Mouse (Mus musculus): ENCODE measurements around the gene Rnf111.
"Not testable (repeated sequence)": the region's sequence is repeated elsewhere in the genome, so short reads cannot be mapped to it uniquely, and the experiment has no call there.

Rnf111 gene

DNA sequence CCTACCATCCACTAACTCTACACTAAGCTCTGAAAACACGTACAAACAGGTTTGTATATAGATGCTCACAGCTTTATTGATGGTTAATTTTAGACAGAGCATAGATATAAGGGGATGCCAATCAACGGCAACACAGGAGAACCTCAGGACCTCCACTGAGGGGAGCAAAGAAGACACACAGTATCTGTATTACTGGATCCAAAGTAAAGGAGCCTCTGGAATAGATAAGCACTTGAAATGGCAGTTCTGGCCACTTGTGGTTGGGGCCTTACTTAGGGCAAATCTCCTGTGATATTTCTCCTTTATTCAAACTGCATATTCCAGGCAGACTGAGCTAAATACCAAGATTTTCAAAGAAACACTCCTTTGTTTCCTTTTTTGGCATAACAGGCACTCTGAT, 10.5 kb downstream of the Rnf111 start:
- no peak for DNase-seq

DNA sequence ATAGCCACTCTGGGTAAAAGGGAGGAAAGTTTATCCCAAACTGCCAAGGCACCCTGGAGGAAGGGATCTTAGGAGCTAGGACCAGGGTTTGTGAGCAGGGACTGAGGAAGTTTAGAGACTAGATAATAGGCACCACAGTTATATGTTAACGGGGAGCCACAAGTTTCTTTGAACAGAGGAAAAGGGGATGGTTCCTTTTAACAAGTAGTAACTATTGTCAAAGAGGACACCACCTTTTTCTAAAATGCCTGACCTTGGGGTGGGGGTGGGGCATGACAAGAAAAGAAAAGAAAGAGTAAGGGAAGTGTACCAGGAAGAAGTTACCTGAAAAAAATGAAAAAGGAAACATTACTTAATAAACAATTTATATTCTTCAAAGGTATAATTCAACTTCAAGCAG, 12.3 kb downstream of the Rnf111 start:
- no peak for DNase-seq

DNA sequence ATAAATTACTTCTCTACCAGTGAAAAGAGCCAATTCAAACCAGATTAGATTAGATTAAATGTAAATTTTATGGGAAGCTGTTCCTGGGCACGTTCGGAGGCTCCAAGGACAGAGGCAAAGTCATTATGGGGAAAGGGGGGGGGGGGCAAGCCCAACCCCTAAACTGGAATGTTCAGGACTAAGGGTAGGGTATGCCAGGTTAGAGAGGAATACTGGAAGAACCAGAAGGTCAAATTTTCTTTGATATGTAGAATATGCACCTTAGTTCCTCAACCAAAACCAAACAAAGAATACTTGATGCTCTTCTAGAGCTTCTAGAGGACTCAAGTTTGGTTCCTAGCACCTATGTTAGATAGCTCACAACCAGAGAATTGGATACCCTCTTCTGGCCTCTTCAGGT, 16.1 kb downstream of the Rnf111 start:
- no peak for DNase-seq

DNA sequence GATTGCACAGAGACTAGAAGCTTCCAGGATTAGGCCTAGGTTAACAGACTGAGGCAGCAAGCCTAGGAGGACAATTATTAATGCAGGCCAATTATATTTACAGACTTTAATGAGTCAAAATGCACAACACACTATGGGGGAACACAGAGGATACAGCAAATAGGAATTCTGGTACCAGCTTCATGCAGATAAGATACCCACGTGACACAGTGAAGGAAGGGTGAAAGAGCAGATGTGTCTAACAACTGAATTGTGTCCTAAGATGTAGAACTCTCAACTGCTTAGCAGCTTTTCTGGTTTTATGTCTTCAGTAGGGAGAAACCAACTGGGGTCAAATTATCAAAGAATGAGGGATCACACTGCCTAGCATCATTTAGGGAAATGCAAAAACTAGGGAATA, 17.7 kb downstream of the Rnf111 start:
- no peak for DNase-seq

DNA sequence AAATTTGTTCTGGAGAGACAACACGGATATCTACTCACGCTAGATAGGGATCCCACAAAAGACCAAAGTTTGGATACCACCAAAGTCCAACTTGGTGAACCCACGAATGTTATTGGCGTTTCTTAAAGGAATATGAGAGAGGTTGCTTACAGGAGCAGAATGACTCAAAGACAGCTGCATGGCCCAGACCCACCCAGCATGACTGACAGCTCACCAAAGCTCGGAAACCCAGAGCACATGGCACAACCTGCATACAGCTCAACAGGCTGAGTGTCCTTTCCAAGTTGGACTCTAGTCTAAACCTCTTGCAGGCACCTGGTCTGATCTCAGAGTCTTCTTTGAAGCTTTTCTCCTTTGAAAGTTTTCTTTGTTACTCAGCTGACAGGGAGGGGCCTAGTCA, 20.0 kb downstream of the Rnf111 start:
- no peak for DNase-seq

DNA sequence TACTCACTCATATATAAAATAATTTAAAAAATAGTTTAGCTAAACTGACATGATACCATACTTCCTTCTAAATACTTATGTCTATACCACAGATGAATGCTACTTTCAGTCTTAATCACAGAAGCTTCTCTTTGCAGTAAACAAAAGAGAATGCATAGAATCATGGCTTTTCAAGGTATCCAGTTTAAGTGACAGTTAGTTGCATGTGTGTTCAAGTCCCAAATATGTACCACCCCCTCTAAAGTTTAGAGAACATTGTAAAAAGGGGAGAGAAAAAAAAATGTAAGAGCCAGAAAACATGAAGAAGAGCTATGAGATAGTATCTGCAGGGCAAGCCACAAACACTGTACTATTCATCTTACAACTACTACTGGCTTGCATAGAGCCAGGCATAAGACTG, 21.7 kb downstream of the Rnf111 start:
- DNase-seq, result no peak

DNA sequence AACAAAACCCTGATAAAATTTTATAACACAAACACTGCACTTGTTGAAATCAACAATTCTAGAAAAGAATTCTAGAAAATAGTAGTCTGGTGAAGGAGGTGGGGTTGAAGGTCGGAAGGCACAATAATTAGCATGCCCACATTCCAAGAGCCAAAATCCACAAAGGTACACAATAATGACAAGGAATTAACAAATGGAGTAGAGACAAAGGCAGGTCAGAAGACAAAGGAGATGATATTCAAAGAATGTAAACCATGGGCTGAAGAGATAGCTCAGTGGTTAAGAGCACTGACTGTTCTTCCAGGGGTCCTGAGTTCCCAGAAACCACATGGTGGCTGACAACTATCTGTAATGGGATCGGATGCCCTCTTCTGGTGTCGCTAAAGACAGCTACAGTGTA, 26.3 kb downstream of the Rnf111 start:
- DNase-seq, result no peak

DNA sequence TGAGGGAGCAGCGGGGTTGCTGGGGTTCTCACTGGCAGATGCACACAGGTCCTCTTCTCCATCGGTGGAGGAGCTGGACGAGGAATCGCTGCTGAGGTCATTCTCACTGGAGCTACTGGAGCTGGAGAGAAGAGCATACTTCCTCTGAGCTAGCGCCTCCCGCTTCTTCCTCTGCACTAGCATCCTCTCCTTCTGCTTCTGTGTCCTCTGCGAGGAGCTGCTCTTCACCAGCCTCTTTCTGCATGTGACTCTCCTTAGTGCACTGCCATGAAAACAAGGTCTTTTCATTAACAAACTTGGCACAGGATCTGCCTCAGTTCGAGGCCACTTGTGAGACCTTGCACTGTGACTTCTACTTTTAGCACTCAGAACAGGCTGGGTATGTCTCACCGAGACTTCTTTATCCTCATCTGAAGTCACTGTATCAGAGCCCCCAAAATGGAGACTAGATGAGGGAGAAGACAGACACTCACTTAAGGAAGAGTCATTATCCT, 27.7 kb downstream of the Rnf111 start:
- no peak for DNase-seq

DNA sequence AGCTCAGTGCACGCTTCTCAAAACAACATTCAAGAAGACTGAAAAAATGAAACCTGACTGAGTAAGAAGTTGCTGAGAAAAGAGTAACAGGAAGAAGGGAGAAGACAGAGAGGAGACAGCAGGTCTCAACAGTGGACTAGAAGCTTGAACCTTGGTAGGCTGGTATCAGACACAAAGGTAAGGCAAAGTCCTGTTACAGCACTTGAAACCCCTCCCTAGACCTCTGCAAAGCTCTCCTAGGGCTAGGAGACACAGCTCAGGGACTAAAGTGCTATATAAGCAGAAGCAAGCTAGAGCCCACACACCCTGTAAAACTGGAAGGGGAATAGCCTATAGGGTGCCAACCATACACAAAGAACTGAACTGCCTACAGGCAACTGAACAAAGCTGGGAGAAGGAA, 30.1 kb downstream of the Rnf111 start:
- no peak for DNase-seq

DNA sequence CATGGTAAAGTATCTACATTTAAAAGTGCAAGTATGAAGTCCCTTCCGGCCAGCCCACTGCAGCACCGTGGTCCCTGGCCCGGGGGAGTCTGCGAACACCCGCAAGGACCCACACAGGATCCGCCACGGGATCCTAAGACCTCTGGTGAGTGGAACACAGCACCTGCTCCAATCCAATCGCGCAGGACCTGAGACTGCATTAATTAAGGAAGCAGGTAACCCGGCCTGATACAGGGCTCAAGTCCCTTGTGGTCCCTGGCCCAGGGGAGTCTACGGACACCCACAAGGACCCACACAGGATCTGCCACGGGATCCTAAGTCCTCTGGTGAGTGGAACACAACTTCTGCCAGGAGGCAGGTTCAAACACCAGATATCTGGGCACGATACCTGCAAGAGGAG, 40.4 kb downstream of the Rnf111 start:
- DNase-seq, result not testable (repeated sequence)

DNA sequence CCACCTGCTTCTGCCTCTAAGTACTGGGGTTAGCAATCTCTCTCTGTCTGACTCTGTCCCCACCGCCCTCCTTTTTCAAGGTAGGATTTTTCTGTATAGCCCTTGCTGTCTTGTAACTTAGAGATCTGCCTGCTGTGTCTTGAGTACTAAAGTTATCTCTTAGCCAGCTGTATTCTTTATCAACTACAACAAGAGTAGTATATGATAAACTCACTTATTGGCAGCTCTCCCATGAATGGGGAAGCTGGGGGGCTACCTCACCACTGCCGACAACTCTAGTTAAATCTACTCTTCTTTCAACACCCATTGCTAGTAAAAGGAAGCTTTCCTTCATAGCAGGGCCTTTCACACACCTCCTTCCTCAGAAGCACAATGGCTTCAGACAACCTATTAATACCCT, 51.2 kb downstream of the Rnf111 start:
- DNase-seq, result no peak

DNA sequence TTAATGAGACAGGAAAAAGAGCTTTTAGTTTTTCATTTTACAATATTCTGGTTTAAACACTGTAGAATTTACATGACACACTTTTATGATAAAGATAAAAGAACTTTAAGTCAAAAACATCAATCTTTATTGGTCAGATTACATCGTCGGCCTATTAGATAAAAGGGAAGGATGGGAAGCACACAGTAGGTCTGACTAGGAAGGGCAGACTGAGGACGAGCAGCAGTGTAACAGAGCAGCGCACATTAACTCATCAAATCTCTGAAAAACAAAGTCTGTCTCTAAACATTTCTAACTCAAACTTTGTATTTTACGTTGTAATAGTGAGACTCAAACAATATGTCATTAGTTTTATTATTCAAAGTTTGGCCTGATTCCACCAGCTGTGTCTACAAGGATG, 54.5 kb downstream of the Rnf111 start:
- no peak for DNase-seq

DNA sequence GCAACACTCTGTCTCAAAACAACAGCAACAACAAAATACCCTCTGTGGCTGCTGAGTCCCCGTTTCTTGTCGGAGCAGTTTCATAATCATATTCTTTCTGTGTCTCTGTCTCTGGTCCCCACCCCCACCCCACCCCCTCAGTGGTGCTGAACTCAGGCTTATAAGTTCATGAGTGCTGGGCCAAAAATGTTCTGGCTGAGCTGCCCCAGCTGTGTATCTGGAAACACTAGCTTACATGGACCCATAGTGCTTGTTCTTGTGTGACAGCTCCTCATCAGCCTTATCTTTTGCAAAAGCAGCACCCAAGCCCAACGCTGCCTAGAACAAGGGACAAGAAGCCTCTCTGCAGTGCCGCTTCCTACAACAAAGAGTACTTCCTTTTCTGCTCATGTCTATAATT, 63.6 kb downstream of the Rnf111 start:
- DNase-seq, result no peak

DNA sequence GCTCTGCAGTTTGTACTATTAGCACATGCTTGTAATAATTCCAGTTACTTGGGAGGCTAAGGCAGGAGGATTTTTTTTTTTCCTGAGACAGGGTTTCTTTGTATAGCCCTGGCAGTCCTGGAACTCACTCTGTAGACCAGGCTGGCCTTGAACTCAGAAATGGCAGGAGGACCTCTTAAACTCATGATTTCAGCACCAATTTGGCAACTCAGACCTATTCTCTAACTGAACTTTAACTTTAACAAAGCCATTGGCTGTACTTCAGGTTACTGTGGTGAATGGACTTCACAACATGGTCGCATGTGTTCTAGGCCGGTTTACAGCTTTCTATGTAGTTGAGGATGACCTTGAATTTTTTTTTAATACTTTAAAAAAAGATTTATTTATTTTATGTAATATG, 80.9 kb downstream of the Rnf111 start:
- no peak for DNase-seq

DNA sequence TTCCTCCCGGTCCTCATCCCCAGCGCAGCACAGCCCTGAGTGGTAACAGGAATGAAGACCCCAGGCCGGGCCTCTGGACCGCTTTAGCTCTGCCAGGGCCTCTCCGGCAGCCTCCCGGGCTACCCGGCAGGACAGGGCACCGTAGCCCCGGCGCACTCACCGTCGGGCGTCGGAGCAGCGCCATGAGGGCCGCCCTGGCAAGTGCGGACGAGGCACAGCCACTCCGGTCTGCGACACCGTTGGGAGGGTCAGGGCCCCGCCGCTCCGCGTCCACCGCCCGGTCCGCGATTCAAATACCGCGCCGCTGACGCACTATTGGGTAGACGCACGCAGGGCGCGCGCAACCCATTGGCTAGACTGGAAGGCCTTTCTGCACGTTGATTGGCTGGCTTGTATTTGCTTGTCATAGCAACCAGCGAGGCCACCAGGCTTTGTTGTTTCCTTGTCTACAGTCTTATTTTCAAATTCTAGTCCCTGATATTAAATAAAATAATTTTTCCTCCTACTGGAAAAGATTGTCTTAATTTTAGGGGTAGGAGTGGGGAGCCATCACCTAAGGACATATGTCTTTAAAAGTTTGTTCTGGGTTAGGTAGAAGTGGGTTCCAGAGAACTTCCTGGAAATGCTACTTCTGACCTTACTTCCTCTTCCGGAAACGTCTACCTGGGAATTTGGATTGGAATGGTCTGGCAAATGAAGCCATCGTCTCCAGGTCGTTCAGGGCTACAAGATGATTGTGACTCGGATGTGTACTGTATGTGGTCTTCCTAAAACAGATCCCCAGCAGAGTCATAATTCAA, 82.1 kb downstream of the Rnf111 start, which contains the start of gene Ccnb2:
Ccnb2 (minus strand) TSS at position 291 of the 800 bp plus-strand sequence.
- DNase-seq, result peak; percentile 87 to 90

DNA sequence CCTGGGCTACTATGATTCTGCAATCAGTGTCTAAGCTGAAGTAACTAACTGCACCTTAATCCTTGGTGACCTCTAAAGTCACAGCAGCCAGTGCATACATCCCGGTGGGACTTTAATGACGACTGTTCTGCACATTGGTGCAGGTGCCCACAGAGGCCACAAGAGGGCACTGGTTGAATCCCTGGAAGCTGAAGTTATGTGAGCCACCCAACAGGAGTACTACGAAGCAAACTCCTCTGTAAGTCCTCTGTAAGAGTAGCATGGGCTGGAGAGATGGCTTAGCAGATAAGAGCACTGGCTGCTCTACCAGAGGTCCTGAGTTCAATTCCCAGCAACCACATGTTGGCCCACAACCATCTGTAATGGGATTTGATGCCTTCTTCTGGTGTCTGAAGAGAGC, 87.1 kb downstream of the Rnf111 start:
- no peak for DNase-seq

DNA sequence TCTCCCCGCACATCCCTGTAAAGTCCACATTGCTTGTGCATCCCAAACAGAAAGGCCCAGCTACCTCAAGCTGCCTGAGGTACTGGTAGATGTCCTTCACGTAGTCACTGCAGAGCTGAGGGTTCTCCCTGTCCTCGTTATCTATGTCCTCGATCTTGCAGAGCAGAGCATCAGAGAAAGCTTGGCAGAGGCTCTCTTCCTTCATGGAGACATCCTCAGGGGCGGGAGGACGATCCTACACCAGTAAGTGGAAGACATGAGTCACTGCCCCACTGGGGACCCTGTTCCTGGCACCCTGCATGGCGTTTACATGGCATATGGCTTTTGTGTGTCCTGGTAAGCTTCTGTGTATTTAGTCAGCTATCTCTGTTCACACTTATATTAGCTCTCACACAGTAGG, 90.5 kb downstream of the Rnf111 start:
- no peak for DNase-seq

DNA sequence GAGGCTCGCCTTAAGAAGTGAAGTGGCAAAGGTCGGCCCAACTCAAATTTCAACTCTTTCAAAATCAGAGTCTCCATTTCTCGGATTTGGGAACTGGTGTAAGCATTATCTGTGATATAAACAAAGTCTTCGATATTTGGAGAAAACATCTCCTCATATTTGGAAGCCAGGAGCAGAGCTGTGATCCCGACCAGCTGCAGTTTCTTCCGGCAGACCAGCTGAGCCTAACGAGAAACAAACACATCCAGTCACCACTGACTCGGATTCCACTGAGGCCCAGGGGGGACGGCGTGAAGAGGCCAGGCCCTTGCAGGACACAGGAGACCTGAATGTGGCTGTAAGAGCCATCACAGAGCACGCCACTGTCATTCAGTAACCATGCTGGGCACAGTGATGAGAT, 92.9 kb downstream of the Rnf111 start:
- DNase-seq, result no peak

DNA sequence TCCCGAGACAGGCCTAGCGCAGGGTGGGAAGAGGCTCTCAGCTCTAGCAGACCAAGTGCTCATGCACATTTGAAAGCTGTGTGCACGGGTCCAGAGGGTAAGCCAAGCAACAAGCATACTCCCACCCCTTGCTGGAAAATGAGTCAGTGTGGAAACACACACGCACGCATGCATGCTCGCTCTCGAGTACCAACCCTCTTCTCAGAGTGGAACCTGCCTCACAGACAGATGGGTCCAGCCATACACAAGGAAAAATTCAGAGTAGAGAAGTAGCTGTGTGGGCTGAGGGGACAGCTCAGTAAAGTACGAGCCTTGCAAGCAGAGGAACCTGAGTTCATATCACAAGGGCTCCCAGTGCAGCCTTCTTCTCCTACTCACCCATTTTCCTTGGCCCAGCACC, 93.8 kb downstream of the Rnf111 start:
- no peak for DNase-seq

DNA sequence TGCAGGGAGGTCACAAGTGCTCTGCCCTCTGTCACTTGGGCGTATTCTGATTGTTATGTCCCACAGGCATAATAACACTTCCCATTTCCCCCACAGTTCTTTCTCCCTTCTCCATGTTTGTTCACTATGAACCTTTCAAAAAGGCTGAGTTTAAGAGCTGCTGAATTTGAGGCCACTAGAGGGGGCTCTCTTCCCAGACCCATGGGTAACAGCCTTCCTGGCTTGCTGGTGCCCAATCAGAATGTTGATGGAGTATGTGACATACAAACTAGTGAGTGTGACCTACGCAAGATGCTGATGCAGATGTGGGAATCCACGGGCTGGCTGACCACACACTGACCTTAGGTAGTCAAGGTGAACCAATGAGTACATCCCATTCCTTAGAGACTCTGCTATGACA, 94.7 kb downstream of the Rnf111 start:
- DNase-seq, result peak in 1 of 2 experiments; percentile 22

DNA sequence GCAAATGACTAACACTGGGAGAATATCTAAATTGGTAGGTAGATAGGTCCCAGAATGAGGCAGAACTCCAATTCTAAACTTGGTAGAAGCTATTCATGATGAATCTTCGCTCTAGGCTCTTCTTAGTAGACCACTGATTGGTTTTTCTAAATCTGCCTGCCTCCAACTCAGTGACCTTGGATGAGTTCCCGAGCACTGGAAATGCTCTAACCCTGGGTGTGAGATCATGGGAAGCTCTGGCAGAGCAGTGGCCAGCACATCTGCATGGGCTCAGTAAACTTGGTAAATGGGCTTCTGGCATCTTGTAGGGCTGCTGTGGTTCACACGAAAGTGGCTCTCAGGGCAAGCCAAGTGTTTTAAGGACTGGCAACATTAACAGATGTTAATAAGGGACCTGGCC, 96.9 kb downstream of the Rnf111 start:
- no peak for DNase-seq

DNA sequence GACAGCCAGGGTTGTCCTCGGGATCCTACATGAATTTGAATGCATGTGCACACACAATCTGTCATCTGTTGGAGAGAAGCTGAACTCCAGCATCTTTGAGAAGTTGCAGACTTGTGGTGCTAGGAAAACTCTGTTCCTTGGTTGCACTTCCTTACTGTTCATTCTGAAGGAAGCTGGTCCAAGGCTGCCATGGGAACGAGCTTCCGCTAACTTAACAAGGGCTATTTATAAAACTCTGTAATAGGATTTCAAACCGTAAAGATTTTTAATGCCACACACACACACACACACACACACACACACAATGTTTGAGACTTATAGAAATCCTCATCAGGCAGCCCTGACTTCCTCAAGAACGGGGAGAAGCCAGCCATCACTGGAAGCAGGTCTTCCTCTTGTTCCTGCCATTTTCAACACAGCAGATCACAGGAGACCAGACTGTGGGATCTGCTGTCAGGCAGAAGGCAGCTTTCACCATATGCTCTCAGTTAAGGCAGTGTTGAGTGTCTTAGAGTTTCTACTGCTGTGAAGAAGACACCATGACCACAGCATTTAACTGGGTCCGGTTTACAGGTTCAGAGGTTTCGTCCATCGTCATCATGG, 101.5 kb downstream of the Rnf111 start:
- no peak for DNase-seq

DNA sequence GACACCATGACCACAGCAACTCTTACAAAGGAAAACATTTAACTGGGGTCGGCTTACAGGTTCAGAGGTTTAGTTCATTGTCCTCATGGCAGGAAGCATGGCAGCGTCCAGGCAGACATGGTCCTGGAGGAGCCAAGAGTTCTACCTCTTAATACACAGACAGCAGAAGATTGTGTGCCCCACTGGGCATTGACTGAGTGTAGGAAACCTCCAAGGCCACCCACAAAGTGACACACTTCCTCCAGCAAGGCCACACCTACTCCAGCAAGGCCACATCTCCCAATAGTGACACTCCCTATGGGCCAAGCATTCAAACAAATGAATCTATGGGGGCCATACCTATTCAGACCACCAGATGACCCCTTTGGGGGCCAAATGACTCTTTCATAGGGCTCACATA, 107.4 kb downstream of the Rnf111 start:
- no peak for DNase-seq

DNA sequence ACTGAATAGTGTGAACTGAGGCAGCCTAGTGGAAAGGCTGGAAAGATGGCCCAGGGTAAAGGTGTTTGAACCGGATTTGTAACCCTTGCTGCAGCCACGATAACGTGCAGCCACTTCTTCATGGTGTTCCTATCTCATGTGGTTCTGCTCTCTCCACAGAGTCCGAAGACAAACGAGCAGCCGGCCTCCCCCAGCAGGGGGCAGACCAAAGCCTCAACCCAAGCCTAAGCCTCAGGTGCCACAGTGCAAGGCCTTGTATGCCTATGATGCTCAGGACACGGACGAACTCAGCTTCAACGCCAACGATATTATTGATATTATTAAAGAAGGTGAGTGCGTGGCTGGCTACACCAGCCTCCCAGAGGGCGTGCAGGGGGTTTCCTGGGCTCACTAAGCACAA, 107.9 kb downstream of the Rnf111 start:
- DNase-seq, result peak; percentile 12 to 24

DNA sequence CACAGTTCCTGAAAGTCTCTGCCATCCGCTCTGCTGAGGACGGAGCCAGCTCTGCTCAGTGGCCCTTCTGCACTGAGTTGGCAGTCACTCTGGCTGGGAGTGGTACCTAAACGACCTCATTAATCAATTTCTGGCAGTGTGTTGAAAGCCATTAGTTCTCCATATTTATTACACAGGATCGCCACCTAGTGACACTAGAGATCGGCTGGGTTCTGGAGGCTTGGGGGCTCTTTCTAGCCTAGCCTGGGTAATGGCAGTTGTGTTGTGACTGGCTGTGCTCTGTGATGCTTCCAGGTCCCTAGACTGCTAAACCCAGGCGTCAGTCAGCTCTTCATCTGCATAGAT, 111.0 kb downstream of the Rnf111 start:
- peak; percentile 78 to 82 for DNase-seq
